13 mouse cellular contexts compared by ENCODE assay signal in genomic region chr3:87527139-87527538, GRCm38 (mm10). TPM values are rescaled to one million over a fixed set of nuclear protein-coding genes. Genes with fewer than 3 reads are reported as not detected.
DNase-seq lines count a peak whose midpoint lies in the region; ATAC-seq and TF ChIP-seq lines count a peak whose summit lies in the region.
"Had no signal": no experiment of that assay in that cellular context is flagged by ENCODE, and none has a peak within 500 bp of the region (broad histone marks: within the 10 kb centered on the region; RNA-seq: fewer than 3 reads in every experiment).

No protein-coding gene starts in this region.

- H3K4me1 ChIP-seq in limb, embryonic 12.5 days (replicated peaks) = peaks cover 11% of the 10 kb centered on the region
- peaks cover 15% of the 10 kb centered on the region for H3K4me1 ChIP-seq in limb, embryonic 10.5 days
- H3K4me1 ChIP-seq in liver, postnatal 0 days (ENCODE audit: insufficient read depth) = peaks cover 19% of the 10 kb centered on the region

- peaks cover 49% of the 10 kb centered on the region for H3K36me3 ChIP-seq in limb, embryonic 12.5 days
- peaks cover 52% of the 10 kb centered on the region for H3K36me3 ChIP-seq in limb, embryonic 10.5 days
- H3K36me3 ChIP-seq in liver, postnatal 0 days (replicated peaks; ENCODE audit: insufficient read depth, low read length) = peaks cover 39% of the 10 kb centered on the region

- DNase-seq in heart, adult 11 months = peak; percentile 83
- no peak for DNase-seq in heart, postnatal 10 days
- no peak for DNase-seq in limb, embryonic 10.5 days (ENCODE audit: low spot score)
- no peak for DNase-seq in liver, postnatal 0 days
- no peak for DNase-seq in gastrocnemius, postnatal 25 days
- DNase-seq in layer of hippocampus, adult 9-11 months = no peak
- DNase-seq: adrenal gland, postnatal 10 days; cerebellum, adult 11-12 months; kidney, postnatal 4 days; midbrain, embryonic 14.5 days had no signal

- no peaks in the 10 kb centered on the region; the same call in 1 of the 2 replicates for H3K27me3 ChIP-seq in limb, embryonic 12.5 days
- no peaks in the 10 kb centered on the region for H3K27me3 ChIP-seq in limb, embryonic 10.5 days (ENCODE audit: low read depth, poor library complexity, severe bottlenecking)
- H3K27me3 ChIP-seq in liver, postnatal 0 days (ENCODE audit: insufficient read depth, low read length) = no peaks in the 10 kb centered on the region

- WGBS in limb, embryonic 12.5 days = 84% methylated on average over 12 of the region's 12 CpGs
- WGBS in limb, embryonic 10.5 days = 88% methylated on average over 12 of the region's 12 CpGs
- 73% methylated on average over 12 of the region's 12 CpGs for WGBS in liver, postnatal 0 days (ENCODE audit: insufficient replicate concordance)

- H3K27ac ChIP-seq in limb, embryonic 12.5 days = no peak overlapping the region
- H3K27ac ChIP-seq in limb, embryonic 10.5 days = no peak overlapping the region
- no peak overlapping the region for H3K27ac ChIP-seq in liver, postnatal 0 days (ENCODE audit: low read depth)
- H3K27ac ChIP-seq: hindbrain, embryonic 14.5 days had no signal

- no peak for TF ChIP-seq EP300 in liver, postnatal 0 days (IDR thresholded peaks at IDR 0.05; ENCODE audit: low read depth)

- no peak for ATAC-seq in limb, embryonic 12.5 days (ENCODE audit: insufficient number of reproducible peaks, insufficient read depth, low FRiP score, low TSS enrichment, low read depth)
- peak; percentile 34 for ATAC-seq in activated CD4-positive, CD25-positive, alpha-beta regulatory T cell, adult 4 months
- no peak for ATAC-seq in liver, postnatal 0 days

- H3K4me3 ChIP-seq in limb, embryonic 12.5 days (replicated peaks) = no peak overlapping the region
- no peak overlapping the region for H3K4me3 ChIP-seq in limb, embryonic 10.5 days
- no peak overlapping the region for H3K4me3 ChIP-seq in liver, postnatal 0 days (ENCODE audit: low read depth, low read length)

- H3K4me2 ChIP-seq in limb, embryonic 12.5 days = peak overlapping the region; percentile 86; the same call in 1 of the 2 replicates
- peak overlapping the region; percentile 79 for H3K4me2 ChIP-seq in liver, postnatal 0 days (ENCODE audit: low read depth, low read length)

- H3K9ac ChIP-seq in limb, embryonic 12.5 days (replicated peaks) = no peak overlapping the region
- H3K9ac ChIP-seq in liver, postnatal 0 days (replicated peaks) = no peak overlapping the region; the same call in 1 of the 2 replicates

- intact Hi-C loops in heart, postnatal 10 days (cut with DNase I) = loop anchor here (2.0 to 5.0 kb wide), 2 partner anchors 34 to 90 kb away; partner anchors contain the start of gene Arhgef11

- H3K9me3 ChIP-seq in limb, embryonic 12.5 days = no peaks in the 10 kb centered on the region
- no peaks in the 10 kb centered on the region for H3K9me3 ChIP-seq in limb, embryonic 10.5 days (replicated peaks)
- H3K9me3 ChIP-seq in liver, postnatal 0 days (ENCODE audit: low read length) = no peaks in the 10 kb centered on the region

- no peak for TF ChIP-seq CTCF in liver, postnatal 0 days (IDR thresholded peaks at IDR 0.05; ENCODE audit: low read depth)

RNA-seq across cellular contexts. Expression of gene Etv3, which starts 1.9 kb away (rescaled TPM):
- total RNA-seq in heart, postnatal 10 days (2021) = 10 to 100 TPM; 17.1 to 18.3 TPM
- polyA plus RNA-seq in limb, embryonic 12.5 days (2016; fragmentation: Nextera tagmentation; extraction: Ambion mirVana) = 17.3 and 20.4 TPM in 2 replicates
- polyA plus RNA-seq in limb, embryonic 10.5 days (2016; fragmentation: Nextera tagmentation; extraction: Ambion mirVana) = 12.1 and 13.9 TPM in 2 replicates
- polyA plus RNA-seq in activated CD4-positive, CD25-positive, alpha-beta regulatory T cell, adult 4 months (2017; shearing (Covaris generic)) = 10 to 100 TPM; 17.7 to 23.4 TPM
- 3.6 and 3.9 TPM in 2 replicates for polyA plus RNA-seq in liver, postnatal 0 days (2015; fragmentation: Nextera tagmentation; extraction: Ambion mirVana)
- 1 to 10 TPM; 8.3 to 8.7 TPM for total RNA-seq in gastrocnemius, postnatal 25 days (2021)
